Mouse (Mus musculus): ENCODE measurements around the gene Slc7a1. TPM values are rescaled to one million over a fixed set of nuclear protein-coding genes. Genes with fewer than 3 reads are reported as not detected.
"Not testable (repeated sequence)": the region's sequence is repeated elsewhere in the genome, so short reads cannot be mapped to it uniquely, and the experiment has no call there.

Slc7a1 gene
- total RNA-seq, 2 experiments from 2014 or later, result 1.3 to 2.2 TPM

DNA sequence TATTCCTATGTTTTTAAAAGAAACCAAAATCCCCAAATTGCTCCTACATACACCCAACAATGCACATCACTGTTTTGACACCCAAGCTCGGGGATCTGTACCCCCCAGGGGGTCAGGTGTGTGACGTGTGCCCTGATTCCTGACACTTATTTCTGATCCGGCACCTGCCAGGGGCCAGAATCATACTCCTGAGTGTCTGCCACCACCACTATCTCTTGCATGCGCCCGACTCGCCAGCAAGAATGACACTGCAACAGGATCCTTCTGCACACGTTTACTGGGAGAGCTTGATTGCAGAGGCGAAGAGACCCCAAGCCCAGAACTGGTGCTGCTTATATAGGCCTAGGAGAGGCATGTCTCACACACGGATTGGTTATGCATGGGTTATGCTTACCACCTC, 73.4 kb downstream of the Slc7a1 start:
- DNase-seq (ENCODE audit: low spot score), result not testable (repeated sequence)

DNA sequence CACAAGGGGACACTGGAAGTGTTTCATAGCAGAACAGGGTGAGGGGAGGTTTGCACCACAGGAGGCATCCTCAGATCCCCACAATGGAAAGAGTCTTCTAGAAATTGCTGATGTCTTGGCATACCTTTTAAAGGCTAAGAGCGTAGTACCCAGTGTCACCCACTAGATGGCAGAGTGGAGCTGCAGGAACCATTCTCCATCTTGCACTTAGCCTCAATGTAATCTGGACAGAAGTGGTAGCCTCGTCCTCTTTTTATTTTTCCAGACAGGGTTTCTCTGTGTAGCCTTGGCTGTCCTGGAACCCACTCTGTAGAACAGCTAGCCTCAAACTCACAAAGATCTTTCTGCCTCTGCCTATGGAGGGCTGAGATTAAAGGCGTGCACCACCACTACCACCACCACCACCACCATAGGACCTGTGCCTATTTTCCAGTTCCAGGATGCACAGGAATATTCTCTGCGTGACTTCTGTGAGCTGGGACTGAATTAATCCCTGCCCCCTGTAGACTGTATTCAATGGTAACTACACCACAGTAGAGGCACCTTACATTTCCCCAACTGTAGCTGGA, 74.3 kb downstream of the Slc7a1 start:
- peak; percentile 28 for DNase-seq (ENCODE audit: low spot score)

DNA sequence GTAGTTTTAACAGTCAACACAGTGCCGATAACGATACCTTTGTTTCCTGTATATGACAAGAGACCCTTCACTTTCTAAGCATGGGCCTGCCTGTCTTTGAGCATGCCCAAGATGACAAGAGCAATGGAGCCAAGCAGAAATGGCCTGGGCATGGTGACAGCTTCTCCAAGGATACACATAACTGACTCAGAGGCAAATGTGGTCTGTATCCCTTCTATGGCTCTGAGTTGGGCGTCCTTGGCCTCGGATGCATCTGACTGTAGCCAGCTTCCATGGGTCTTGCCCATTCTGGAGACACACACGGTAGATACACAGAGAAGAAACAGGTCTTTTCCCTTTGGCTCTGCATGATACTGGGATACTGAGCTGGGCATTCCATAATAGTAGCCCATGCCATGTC, 84.8 kb downstream of the Slc7a1 start:
- no peak for DNase-seq (ENCODE audit: low spot score)

DNA sequence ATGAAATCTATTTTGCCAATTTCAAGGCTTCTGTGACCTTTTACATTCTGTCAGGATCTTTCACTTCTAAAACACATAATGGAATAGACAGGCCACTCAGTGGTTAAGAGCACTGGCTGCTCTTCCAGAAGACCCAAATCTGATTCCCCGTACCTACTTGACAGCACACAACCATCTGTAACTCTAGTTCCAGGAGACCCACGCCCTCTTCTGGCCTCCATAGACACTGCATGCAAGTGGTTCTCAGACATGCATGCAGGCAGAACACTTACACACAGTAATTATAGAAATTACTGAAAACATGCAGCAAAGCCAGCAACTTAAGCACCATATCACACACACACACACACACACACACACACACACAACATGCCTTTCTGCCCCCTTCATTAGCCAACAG, 87.3 kb downstream of the Slc7a1 start:
- no peak for DNase-seq (ENCODE audit: low spot score)

DNA sequence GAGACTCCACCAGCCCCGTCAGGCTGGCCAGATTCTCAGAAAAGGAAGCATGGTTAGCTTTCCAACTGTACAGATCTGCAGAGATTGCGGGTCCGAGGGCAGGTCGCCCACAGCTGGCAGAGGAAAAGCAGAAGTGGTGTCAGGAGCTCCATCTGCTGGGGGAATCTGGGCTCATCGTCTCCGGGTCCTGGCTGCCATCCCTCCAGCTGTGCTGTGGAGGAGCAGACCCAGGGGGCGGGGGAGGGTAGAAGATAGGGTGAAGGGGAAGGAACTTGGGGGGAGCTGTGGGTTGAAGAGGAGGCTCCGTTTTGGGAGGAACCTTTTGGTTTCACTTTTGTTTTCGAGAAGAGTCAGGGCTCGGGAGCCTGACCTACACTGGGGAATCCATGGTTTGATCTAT, 88.9 kb downstream of the Slc7a1 start:
- no peak for DNase-seq (ENCODE audit: low spot score)

DNA sequence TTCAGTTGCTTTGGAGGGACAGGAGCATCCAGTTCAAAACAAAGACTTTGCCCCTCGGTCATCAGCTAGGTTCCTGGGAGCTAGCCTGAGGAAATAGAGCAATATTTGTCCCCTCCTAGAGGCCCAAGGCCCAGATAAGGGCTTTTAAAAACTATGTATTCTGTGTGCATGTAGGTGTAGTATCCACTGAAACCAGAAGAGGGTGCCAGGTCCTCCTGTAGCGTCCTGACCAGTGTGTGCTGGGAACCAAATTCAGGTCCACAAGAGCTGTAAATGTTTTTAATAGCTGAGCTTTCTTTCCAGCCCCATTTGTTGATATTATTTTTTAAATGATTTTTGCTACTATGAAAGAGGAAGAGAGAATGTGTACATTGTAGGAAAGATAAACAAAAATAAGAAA, 95.6 kb downstream of the Slc7a1 start:
- DNase-seq (ENCODE audit: low spot score), result no peak

DNA sequence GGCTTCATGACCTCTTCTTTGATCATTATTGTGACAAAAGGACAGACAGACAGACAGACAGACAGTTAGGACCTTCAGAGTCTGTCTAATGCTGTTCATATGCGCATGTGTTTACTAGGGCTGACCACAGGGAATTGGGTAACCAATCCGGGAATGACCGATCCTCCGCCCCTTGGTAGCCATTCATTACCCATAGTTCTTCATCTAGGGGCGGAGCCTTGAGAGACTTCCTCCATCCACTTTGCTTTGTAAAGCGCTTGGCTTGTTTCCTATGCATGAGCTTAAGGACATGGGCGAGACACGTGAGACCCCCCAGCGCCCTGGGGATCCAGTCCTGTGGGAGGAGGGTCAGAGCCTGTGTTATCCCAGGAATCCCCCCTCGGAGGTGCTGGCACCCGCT, 96.7 kb downstream of the Slc7a1 start:
- DNase-seq (ENCODE audit: low spot score), result no peak

DNA sequence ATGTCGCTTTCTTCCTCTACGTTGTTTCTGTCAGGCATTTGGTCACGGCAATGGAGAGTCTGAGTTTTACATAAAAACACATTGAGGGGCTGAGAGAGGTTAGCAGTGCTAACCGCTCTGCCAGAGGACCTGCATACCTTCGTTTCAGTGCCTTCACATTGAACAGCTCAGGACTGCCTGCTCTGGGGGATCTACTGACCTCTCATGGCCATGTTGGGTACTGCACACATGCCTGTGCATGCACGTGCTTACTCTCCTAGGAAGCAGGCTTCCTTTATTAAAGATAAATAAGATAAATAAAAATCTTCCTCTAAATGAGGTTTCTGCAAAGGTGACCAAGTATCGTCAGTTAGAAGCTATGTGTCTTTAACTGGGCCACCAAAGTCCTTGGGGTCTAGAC, 106.4 kb downstream of the Slc7a1 start:
- no peak for DNase-seq (ENCODE audit: low spot score)

DNA sequence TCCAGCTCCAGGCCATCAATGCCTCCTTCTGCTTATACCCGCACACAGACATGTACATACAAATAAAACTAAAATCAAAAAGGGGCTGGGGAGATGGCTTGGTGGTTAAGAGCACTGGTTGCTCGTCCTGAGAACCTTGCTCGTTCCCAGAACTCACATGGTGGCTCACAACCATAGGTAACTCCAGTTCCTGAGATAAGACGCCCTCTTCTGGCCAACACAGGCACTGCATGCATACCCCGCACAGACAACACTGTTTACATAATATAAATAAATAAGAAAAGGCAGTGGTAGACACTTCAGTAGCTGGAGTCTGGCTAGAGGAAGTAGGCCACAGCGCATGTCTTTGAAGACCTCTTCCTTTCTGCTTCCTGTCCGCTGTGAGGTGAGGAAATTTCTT, 106.8 kb downstream of the Slc7a1 start:
- DNase-seq (ENCODE audit: low spot score), result no peak

DNA sequence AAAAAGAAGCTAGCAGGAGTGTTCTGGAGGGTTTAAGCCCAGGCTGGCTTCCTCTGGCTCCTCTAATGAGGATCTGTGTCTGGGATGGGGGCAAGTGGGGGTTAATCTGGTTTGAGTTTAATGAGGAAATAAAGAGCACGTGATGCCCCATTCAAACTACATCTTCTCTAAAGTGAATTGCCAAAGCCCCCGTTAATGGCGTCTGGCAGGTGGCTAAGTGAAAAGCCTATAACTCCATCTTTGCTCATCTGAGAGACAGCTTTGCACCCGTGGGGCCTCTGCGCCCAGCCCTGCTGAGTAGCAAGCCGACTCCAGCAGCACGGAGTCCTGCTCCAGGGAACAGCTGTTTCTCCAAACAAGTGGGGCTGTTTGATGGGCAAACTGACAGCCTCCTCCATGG, 109.8 kb downstream of the Slc7a1 start:
- DNase-seq (ENCODE audit: low spot score), result no peak

DNA sequence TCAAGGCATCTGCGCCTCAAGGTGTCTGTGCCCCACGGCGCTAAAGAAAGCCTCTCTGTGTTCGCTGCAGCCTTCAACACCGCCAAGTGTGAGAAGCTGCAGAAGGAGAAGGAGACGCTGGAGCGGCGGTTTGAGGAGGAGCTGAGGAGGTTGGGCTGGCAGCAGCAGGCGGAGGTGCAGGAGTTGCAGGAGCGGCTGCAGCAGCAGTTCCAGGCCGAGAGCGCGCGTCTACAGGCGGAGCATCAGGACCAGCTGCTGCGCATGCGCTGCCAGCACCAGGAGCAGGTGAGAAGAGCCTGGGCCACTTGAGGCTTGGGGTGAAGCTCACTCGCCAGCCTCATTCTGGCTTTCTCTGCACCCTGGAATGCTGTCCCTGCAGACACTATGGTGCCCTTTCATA, 110.9 kb downstream of the Slc7a1 start:
- no peak for DNase-seq (ENCODE audit: low spot score)

DNA sequence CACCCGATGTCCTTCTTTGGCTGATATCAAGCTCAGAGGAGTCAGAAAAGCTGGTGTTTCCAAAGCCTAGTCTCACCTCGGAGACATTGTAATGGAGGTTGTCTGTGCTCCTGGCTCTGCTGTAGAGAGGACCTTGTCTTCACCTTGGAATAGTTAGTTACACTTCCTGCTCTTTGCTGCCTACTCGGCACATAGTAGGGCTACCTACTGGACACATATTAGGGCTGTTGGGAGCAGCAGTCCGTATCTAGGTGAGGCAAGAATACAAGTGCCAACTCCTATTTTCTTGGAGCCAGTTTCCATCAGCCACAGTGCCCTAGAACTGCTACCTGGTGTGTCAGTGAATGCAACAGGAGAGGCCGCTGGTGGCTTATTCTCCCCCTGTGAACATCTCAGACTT, 112.2 kb downstream of the Slc7a1 start:
- no peak for DNase-seq (ENCODE audit: low spot score)

DNA sequence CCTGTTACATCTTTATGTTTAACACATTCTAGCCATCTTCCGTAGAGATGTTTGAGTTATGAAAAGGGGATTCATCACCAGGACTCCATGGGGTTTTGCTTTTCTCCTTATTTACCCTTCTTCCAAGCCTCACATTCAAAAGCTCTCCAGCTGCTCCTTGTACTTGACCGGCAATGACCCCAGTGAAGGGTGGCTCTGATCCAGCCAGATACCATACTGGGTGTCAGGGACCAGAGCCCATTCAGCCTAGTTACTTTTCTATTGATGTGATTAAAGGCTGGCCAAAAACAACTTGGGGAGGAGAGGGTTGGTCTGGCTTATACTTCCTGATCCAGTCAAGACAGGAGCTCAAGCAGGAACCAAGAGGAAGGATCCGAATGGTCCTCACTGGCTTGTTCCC, 116.1 kb downstream of the Slc7a1 start:
- no peak for DNase-seq (ENCODE audit: low spot score)

DNA sequence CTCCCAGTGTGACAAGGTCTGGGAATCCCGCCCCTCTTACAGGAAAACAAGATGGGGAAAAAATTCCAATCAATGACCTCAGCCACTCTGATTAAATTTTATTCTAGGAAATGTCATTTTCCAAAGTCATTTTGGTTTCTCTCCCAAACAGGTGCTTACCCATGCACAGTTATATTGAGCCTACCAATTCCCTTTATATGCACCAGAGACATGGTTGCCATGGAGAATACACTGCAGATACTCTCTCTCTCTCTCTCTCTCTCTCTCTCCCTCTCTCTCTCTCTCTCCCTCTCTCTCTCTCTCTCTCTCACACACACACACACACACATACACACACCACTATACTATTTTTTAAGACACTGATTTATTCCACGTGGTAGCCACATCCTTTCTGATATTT, 116.5 kb downstream of the Slc7a1 start:
- DNase-seq (ENCODE audit: low spot score), result no peak

DNA sequence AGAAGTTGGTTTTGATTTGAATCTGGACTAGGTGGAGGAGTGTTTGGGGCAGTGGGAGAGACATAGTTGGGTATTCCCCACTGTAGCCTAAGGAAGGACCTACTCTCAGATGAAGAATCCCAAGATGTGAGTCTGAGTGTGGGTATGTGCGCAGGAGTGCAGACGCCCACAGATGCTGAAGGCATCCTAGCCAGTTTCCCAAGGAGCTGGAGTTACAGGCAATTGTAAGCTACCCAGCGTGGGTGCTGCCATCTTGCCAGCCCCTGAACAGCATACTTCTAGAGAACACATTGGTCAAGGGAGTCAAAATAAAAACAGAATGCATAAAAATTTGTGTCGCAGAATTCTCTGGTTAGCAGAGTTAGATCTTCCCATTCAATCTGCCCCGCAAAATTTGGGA, 117.1 kb downstream of the Slc7a1 start:
- DNase-seq (ENCODE audit: low spot score), result no peak

DNA sequence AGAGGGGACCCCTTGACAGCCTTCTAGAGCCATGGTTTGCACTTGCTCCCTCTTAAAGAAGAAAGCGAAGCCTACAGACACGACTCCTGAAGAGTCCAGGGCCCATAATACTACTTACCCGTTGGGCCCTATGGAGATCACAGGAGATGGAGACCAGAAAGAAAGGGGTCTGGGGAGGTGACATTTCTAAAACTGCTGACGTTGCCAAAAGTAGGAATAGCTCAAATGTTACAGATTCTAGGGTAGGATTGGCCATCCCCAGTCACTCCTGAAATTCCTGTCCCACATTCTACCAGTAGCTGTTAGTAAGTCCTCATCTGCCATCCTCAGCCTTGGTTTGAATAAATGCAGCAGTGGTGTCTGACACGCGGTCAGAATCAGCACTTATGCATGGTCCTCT, 117.6 kb downstream of the Slc7a1 start:
- DNase-seq (ENCODE audit: low spot score), result no peak

DNA sequence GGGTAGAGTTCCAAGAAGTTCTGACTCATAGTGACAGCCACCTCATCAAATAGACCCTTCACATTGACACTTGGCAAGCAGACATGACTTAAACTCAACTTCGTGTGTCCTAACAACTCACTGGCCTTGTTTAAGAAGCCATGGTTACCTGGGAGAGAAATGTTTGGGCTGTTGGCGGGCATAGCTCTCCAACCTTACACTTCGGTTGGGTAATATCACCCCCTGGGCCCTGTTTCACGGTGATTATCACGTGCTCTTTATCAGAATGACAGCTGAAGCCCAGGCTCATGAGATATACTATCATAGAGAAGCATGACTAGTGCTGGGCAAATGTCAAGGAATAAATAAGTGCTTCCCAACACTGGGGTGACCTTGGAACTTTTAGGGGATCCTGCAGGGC, 119.4 kb downstream of the Slc7a1 start:
- no peak for DNase-seq (ENCODE audit: low spot score)

DNA sequence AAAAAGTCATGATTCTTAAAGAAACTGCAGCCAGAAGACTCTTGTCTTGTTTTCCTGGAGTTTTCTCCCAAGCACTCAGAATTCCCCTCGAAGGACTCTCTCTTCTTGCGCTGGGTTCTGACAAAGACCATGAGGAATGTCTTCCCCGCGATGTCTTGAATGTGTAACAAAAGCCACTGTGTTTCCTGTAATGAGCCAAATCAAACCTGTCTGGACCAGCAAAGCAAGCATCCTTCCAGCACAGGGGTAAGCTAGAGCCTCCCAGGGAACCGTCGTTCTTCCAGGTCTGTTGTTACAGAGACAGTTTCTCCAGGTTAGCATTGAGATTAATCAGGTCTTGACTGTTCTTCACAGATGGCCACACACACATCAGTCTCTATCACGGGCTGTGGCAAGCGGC, 121.5 kb downstream of the Slc7a1 start:
- no peak for DNase-seq (ENCODE audit: low spot score)

Other genes with a start within 250 kb of the Slc7a1 start
- 100 to 1,000 TPM; 150 to 159 TPM for gene Ubl3, start 152.9 kb upstream of the Slc7a1 start, total RNA-seq (2021)